Mouse (Mus musculus) telencephalon, adult 2 months (tissue): ENCODE results near the gene Gm884.
A peak's percentile ranks its signal among the peaks of the same experiment; 100 is the strongest.

Source experiments
- DNase-seq: peaks from one replicate; pipeline ENCODE4 v3.0.0-alpha.2; 2011; ENCODE audit warnings: low read depth, low spot score

Gm884 gene

DNA sequence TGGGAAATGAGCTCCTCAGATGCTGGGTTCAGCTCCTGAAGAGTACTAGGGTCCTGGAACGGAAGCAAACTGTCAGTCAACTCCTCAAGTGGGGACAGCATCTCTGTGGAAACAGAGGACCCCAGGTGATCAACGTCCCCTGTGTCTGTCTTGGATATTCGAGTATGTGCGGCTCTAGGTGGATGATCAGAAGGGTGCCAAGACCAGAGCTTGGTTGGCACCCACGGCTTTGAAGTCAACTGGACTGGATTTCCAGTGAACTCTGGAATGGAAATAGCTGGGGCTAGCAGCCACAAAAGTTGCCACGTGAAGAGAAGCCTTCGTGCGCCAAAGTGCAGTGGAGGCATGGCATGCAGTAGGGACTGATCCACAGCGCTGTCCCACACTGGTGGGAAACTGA lies at the start of gene Gm884:
TSS of gene Gm884 (minus strand) at position 101 of the 400 bp plus-strand sequence.
- DNase-seq = no peak

DNA sequence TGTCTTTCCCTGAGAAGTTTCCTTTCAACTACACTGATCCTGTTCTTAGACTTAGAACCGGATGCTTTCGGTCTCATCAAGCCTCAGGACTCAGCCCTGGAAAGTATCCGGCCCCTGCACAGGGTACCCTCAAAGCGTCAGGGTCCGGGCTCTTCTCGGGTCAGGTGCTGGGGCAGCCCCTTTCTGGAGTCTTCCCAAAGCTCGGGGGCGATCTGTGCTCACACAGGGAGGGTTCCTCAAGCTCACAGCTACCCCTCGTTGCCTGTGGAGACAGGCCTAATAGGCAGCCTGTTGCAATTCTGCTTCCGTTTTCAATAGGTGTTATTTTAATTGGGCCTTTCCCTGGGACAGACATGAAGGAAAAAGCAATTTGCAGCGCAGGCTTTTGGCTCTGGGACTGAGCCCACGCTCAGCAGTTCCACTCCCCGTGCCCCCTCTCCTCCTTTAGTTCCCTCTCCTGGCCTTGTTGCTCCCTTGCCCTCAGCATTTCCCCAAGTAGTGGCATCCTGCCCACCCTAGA lies 46.0 kb upstream of the Gm884 start:
- DNase-seq = no peak

DNA sequence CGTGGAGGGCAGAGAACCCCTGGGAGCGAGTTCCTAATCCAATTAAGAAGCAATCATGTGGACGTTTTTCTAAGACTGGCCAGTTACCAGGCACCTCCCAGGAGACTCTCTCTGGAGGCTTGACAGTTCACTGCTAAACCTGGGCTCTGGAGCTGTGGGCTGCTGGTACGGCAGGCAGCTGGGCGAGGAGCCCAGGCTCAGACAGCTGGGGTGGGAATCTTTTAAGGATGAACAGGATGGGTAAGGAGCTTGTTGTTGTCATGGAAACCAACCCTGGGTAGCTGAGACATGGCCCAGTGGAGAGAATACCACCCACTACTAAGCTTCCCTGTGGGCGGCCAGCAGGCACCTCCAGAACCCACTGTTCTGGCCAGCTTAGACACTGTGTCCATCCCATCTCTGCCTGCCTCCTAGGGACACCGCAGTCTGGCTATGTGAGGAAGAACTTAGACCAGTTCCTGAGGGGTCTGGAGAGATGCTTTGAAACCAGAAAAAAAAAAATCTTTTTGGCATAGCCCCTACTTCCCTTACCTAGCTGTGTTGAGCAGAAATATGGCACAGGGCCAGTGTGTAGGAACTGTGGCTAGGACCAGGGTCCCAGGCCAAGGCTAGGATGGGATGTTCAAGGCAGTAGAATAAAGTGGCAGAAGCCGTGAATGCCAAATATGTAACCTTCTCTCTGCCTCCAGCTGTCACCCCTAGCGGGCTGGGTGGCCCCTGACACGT lies 45.4 kb upstream of the Gm884 start:
- peak; percentile 97 for DNase-seq

DNA sequence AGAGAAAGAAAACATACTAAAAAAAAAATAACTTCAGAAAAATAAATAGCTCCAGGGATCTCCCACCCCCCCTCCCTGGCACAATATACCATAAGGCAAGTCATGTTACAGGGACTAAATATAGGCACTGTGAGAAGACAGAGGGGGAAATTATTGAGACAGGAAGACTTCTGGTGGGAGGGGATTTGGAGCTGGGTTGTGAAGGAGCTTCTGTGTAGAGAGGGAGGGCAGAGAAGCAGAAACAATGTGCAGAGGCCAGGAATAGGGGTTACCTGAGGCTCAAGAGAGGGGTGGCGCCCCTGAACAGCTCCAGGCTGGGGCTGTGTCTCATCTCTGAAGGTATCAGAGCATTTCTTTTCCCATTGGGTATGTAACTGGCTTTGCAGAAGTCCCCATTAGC lies 44.8 kb upstream of the Gm884 start:
- peak; percentile 77 for DNase-seq

DNA sequence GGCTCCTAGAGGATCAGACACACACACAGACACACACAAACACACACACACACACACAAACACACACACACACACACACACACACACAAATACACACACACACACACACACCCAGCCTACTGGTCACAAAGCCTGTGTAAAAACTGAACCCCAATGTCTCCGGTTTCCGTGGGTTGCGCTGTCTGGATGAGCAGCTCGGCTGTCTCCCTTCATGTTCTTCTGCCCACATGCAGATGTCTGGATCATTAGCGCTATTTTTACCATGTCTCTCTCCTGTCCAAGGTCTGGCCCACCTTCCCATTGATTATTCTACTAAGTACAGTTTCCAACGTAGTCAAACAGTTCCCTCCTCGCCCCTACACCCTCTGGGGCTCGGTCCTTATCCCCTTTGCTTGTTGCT lies 42.2 kb upstream of the Gm884 start:
- peak; percentile 51 for DNase-seq

DNA sequence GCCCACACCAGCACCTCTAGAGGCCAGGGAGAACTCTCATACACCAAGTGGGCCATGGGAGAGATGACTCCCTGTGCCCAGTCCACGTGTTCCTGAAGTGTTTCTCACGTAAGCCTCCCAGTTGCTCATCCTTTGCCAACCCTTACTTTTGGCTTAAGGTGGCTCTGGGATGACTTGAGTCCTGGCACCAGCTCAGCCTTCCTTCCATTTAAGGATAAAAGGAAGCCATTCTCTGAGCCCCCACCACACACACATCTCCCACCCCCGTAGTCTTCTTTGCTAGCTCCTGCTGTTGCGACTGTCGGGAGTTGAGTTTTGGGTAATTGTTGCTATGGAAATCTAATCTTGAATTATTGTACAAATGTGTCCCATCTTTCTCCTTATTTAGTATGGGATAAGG lies 41.6 kb upstream of the Gm884 start:
- peak; percentile 97 for DNase-seq

DNA sequence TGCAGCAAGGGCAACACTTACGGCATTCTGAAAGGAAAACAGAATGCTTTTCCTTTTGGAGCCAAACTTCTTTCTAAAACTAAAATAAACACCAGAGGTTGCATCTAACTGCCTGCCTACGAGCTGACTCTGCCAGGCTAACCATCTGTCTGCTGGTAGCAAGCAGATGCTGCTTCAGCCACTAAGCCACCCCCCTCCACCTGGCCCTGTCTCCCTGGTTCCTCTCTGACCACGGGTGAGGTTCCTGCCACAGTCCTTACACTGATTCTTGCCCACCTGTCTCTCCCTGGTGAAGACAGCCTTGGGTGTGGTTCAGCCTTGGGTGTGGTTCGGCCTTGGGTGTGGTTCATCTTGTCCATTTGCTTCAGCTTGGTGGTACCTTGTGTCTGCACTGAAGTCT lies 40.9 kb upstream of the Gm884 start:
- peak; percentile 78 for DNase-seq

DNA sequence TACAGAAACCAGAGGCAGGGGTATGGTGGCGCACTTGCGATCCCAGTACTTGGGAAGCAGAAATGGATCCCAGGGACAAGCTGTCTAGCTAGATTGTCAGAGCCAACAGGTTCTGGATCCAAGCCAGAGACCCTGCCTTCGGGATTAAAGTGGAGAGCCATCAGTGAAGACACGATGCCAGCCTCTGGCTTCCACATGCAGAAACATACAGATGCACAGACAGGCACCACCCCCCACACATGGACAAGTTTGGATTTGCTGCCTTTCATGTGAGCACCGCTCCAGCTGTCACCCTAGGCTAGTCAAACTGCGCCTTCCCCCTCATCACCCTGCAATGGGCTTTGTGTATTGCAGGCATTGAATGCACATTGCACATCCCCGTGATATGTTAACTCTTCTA lies 37.2 kb upstream of the Gm884 start:
- peak; percentile 44 for DNase-seq

DNA sequence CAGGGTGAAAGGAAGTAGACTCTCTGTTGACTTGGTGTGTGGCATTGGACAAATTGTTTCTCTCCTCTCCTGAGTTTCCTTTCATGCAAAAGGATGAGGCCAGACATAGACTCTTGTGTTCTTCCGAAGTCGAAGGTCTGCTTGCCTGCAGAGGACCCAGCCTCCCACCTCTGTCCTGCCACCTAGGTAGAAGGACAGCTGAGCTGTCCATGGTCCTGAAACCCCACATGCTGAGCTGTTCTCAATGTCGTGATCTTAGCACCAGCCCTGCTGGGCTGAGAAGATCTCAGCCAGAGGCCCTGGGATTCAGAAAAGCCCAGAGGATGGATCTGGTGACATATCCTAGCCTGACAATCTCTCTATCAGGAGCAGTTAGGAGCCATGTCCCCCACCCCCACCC lies 35.6 kb upstream of the Gm884 start:
- DNase-seq = no peak

DNA sequence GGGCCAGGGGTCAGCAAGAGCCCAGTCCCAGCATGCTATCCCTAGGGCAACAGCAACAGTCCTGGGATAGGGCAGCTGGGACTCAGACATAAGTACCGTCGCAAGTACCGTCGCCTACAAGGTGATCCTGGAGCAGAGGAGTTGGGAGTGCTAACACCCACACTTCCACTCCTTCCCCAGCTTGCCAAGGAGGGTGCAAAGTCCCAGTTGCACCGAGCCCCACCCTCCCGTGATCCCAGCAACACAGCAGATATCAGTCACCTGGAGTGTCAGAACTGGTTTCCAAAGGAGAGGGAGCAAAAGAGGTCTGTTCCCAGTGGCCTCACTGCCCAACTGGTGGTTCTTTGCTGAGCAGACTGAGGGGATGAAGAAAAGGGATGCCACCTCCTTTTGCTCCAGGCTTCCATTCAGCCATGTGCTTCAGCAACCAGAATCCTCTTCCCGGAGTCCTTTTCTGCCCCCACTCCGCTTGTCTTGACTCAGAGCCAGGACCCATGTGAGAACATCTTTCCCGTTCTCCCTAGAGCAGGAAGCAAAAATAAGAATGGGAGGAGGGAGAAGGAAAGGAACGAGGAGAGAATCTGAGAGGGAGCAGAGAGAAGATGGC lies 32.5 kb upstream of the Gm884 start:
- peak; percentile 83 for DNase-seq

DNA sequence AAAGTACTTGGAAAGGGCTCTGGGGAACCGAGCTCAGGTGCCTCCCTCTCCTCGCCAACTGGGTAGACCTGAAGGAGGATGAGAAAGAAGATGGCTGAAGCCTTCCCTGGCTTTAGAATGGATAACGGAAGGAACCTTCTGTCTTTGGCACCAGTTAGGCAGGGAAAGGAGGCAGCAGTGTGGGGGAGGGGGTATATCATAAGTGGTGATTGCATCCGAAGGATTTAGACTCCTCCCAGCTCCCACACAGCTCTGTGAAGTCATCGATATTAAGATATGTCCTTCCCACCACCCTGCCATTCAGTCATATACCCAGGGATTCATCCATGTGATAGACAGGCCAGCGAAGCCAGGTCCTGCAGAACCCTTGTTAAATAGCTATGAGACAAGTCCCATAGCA lies 30.5 kb upstream of the Gm884 start:
- peak; percentile 44 for DNase-seq

DNA sequence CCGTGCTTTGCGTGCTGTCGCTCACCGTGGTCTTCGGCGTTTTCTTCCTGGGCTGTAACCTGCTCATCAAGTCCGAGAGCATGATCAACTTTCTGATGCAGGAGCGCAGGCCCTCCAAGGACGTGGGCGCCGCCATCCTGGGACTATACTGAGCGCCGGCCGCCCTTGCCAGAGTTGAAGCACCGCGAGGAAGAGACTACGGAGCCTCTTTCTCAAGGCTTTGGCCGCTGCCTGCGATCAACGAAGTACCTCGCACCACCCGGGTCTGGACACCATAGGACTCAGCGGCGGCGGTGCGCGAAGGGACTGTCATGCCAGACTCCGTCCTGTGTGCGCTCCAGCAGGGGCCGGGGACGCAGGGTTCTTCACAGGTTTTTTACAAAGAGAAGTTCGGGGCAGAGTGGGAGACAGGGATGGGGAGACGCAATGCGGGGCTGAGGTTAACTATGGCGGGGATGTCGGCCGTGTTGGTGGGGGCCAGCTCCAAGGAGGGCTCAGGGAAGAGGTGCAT lies 29.1 kb upstream of the Gm884 start:
- no peak for DNase-seq

DNA sequence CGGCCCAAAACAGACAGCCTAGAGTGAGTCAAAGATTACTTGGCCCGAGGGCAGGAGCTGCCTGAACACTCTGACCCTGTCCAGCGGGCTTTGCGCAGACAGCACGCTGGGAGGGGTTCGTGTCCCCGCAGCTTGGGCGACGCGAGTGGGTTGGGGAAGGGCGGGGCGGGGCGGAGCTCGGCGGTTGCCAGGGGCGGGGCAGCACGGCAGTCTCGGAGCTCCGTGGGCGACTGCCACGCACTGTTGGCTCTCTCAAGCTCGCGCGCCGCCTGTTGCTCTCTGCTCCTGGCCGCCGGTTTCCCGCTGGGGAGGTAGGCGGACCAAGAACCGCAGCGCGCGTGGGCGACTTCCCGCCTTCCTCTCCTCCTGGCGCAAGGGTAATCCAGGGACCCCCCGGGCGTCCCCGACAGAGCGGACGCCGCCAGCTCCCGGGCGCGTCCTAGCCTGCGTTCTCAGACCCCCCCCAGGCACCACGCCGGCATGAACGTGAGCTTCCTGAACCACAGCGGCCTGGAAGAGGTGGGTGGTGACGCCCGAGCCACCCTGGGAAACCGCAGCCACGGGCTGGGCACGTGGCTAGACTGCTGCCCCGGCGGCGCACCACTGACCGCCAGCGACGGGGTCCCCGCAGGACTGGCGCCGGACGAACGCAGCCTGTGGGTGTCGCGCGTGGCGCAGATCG lies 28.5 kb upstream of the Gm884 start, which contains the start of gene Rprml:
TSS of gene Rprml (plus strand) at position 270 of the 682 bp plus-strand sequence.
- peak; percentile 88 for DNase-seq

DNA sequence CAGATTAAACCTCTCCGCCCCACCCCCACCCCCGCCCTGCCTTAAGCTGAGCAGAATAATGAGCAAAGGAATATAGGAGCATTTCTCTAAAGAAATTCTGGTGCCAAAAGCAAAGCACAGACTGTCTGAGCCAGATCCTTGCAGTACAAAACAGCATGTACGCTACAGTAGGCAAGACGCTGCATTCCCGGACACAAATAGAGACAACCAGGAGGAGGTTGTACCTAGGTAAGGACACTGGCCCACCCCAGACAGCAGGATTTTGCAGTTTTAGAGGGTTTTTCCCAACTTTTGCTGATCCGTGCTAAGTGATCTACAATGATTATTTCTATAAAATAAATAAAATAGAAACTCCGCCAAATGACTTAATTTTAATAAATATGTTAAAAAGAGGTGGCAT lies 27.7 kb upstream of the Gm884 start:
- peak; percentile 70 for DNase-seq

DNA sequence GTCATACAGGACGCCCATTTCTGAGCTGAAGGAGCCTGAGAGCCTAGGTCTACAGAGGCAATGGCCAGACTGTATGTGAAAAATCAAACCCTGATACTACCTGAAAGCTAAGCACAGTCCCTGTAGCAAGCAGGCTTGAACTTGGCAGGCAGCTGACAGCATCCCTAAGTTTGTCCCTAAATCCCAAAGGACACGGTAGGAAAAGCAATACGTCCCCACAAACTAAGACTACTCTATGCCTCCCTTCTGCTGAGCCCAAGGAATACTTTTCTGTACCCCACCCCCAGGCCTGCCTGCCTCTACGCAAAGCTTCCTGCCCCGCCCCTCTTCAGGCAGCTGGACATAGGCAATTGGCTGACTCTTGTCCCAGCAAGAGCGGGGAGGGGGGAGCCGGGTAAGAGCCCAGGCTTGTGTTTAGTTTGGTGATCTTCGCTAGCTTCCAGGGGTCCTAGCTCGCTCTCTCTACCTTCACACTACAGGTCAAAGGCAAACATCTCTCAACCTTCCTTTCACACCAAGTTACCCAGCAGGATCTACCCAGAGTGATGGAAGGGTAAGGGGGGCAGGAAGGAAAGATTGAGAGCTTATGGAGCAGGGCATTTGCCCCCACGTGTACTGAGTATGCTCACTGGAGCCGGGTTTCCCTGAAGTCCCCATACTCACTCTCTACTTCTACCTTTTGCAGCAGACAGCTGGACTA lies 27.1 kb upstream of the Gm884 start:
- no peak for DNase-seq

DNA sequence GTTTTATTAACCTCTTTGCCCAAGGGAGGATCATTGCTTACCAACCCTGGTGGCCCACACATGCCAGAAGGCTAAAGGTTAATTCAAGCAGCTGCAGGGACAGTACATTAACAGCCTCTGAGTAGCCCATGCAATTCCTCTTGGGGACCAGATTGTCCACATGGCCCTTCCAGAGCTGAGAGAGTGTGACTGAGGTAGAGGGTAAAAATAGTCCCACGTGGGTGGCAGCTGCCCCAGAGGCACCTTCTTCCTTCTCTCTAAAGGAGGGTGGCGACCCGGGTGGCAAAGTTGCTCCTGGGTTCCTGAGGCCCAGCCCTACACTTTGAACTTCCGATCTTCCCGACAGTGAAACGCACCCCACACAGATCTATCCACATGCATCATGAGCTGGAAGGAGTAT lies 25.4 kb upstream of the Gm884 start:
- DNase-seq = no peak

DNA sequence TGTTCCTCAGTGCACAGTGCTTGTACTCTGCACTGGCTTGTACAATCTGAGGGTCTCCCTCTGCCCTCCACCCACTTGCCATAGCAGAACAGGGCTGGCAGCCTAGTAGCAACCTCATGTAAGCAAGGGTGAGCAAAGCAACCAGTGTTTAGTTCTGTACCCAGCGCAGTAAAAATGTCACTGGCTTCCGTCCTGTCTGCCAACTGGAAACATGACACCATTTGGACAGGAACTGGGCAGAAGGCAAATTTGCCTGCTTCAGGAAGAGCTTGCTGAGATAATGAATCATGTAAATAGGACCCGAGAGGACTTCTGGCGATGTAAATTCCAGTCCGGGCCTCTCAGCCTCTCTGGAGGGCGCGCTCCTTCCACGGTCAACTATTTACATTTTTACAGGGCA lies 24.8 kb upstream of the Gm884 start:
- DNase-seq = no peak

DNA sequence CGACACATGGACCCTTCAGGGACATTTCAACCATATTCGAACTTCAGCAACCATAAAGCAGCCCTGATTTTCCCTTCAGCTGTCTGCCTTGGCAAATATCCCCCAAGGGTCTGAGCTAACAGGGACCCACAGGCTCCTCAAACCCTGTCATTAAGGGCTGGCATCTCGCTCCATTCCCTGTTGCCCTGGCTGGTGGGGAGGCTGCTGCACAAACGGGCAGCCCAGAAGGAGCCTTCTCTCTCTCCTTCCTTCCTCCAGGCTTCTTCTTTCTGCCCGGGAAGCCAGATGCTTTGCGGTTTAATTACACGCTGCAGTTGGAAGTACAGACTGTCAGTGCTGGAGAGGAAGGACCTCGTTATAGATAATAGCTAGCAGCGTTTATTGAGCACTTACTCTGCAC lies 22.3 kb upstream of the Gm884 start:
- DNase-seq = no peak

DNA sequence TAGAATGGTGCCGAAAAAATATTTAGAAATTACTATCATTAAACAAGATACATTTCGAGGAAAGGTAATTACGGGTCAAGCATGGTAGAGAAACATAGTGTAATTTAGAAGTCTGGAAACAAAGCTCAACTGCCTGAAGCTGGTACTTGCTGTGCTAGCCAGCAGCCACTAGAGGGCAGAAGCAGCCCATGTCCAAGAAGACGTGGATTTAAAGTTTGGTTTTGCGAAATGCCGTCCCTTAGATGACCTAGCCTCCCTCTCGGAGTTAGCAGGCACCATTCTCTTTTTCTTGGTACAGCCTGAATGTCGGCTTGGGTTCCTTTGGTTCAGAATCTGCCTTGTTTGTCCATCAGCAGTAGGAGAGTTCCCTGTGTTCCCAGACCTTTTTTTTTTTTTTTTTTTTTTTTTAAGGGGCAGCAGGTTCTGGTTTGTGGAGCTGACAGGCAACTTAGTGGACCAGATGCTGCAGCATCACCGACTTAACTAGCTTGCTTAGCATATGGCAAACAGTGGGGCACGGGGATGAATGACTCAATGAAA lies 18.5 kb upstream of the Gm884 start:
- peak; percentile 62 for DNase-seq

DNA sequence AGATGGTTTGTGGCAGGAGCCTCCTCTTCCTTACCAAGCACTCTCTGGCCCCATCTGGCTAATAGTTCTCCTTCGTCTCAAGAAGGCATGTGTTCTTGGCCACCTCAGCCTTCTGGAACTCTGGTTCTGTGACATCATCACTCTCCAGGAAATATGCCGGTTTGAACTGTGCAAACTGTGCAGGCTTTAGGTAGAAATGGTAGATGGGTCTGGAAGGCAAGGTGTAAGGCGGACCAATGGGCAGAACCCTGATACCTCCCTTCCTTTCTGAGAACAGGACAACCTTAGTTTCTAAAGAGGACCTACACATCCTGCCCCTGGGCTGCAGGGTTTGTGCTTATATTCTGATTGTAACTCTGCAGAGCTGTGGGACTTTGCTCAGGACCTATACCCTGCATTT lies 17.9 kb upstream of the Gm884 start, which contains the start of gene Lyzl6:
TSS of gene Lyzl6 (minus strand) at position 101 of the 400 bp plus-strand sequence.
- no peak for DNase-seq

DNA sequence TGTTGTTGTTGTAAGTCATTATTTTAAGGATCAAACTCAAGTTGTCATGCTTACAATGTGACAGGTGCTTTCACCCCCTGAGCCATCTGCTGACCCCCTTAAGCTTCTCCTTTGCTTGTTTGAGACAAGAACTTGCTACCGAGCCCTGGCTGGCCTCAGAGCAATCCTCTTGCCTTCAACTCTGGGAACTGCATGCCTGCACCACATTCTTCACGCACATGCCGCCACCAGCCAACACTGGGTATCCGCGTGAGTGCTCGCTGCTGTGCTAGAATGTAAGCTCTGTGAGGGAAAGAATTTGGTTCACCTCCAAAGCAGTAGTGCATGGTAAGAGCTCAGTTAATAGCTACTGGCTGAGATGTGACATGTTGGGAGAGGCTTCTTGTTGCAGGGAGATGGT lies 15.3 kb upstream of the Gm884 start:
- no peak for DNase-seq
